Mouse (Mus musculus) adrenal gland, adult 8-10 months (tissue): ENCODE data around the gene Blzf1. TPM values are rescaled to one million over a fixed set of nuclear protein-coding genes. Genes with fewer than 3 reads are reported as not detected.
A peak's percentile ranks its signal among the peaks of the same experiment; 100 is the strongest.

Experiments used
- DNase-seq: peaks from one replicate; pipeline ENCODE4 v3.0.0; 2022
- total RNA-seq, 4 experiments: library from RNA; stranded (reverse); gene quantifications; 2 replicates each; pipeline ENCODE4 v1.2.4; 2022

Gene Blzf1
- total RNA-seq, 4 experiments from 2014 or later: 23.2 to 27.1 (median 24.6) TPM

DNA sequence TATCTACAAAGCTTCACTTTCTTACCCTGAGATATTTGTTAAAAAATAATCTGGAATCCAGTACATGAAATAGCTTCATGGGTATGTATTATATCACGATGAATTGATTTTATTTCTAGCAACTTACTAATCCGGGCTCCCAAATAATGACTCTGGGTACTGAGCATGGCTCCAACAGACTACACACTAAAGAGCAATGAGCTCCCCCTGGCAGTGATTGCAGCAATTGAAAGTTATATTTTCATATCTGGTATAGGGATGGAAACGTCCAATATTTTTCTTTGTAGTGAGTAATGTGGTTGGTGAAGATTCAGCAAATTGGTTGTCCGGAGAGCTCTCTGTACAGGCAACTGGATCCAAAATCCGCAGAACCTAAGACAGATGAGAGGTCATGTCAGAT, 15.2 kb downstream of the Blzf1 start:
- DNase-seq: no peak

DNA sequence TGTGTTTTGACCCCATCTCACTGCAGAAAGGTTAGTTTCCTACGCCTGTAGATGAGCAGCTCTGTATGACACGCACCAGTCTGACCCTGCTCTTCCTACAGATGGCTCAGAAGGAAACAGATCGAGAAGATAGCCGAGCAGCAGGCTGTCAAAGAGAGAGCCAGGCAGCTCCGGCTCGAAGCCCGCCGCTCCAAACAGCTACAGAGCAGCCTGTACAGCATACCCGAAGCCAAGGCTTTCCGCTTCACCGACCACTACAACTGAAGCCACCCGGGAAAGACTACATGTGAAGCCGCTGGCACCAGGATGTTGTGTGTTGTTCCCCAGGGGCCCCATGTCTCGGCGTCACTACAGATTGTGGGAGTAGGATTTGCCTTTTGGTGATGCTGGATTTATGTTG, 19.9 kb downstream of the Blzf1 start:
- no peak for DNase-seq

DNA sequence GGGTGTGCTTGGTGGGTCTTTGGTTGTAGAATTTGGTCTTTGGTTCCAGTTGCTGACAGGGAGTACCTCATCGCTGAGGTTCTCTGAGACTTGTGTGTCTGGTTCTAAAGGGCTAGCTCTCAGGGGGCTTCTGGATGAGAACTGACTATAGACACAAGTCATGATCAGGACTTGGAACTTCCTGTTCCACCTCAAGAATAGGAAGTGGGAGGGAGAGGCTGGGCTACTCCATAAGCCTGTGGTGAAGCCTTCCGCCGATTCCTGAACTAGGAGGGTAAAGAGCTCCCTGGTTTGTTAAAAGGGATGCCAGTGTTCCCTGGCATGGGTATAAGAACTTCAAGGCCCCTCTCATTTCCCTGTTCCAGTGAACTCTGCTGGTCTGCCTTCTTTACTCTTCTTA, 23.3 kb downstream of the Blzf1 start:
- no peak for DNase-seq

DNA sequence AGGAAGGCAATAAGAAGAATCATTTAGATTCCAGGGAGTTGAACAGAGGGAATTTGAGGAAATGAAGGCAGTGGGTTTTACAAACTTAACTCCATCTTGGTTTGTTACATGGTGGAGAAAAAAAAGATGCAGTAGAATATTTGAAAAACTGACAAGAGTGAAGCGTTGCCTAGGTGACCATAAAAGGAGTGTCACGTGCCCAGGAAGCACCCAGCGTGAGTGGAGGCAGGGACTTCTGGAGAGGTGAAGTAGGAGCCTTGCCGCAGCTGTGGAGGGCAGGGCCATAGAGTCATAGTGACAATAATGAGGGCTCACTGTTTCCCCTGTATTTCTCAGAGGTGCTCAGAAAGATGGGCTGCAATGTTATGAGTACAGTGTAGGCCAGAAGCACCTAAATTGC, 28.0 kb downstream of the Blzf1 start:
- no peak for DNase-seq

DNA sequence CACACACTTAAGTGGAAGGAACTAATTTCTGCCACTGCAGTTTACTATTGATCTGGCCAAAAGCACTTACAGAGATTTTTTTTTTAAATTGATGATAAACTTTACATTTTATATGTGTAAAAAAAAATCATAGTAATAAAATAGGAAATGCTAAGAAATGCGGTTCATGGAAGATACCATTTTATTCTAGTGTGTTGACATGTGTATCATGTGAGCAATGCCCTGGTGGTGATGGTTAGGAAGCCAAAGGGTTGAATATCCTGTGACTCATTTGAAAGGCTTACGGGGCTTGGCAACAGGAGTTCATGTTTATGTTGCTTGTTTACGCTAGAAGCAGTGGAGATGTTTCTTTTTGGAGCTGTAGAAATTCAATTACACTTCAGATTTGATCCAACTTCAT, 30.7 kb downstream of the Blzf1 start:
- DNase-seq: no peak

DNA sequence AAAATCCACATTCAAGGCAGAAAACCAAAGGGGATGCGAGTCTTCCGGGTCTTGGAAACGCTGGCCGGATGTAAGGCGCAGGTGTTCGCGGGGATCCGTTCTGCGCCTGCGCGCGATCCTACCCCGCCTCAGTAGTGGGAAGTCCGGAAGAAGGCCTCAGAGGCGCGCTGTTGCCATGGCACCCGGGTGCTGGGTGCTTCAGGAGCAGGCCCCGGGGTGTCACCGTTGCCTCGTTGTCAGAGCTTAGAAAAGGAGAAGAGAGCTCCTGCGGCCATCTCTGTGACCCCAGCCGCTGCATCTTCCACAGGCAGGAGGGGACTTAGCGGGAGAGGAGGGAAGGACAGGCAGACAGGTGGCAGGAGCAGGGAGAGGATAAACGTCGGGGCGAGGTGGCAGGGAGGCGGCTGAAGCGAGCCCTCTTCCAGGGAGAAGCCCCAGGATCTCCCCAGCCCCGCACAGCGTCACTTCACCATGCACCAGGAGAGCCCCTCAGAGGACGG, 31.8 kb downstream of the Blzf1 start, which contains the start of gene Ccdc181:
Gene Ccdc181 (plus strand): TSS at position 131 of the 500 bp plus-strand sequence.
- DNase-seq: peak; percentile 95

DNA sequence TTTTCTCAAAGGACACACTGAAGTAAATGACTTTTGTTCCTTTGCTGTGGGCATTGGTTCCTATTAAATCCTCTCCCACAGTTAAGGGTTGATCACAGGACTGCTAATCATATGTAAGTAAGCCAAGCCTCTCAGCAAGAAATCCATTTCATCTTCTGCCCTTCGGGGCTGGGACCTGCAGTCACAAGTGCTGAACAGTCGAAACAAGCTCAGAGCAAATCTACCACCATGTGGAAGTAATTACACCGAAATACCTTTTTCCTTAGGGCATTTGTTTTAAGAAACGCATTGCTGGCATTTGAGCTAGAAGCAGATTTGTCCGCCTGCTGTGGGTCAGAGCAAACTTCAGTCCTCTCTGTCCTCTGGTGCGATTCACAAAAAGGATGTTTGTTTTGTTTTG, 33.6 kb downstream of the Blzf1 start:
- DNase-seq: no peak

DNA sequence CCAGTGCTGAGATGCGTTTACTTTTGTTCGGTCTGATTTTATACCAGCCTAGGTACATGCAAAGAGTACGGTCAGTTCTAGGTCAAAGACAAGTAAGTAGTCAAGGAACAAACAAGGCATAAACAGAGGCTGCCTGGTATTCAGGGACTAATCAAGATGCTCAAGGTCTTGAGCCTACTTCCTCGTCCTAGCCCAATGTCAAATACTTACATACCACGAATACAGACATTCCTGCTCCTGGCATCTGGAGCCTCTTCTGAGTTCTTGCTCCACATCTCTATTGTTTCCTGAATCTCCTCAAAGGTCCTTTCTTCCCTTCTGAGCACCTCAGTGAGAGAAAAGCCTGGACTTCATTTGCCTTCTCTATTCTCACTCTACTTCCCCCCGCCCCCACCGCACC, 36.3 kb downstream of the Blzf1 start:
- no peak for DNase-seq

DNA sequence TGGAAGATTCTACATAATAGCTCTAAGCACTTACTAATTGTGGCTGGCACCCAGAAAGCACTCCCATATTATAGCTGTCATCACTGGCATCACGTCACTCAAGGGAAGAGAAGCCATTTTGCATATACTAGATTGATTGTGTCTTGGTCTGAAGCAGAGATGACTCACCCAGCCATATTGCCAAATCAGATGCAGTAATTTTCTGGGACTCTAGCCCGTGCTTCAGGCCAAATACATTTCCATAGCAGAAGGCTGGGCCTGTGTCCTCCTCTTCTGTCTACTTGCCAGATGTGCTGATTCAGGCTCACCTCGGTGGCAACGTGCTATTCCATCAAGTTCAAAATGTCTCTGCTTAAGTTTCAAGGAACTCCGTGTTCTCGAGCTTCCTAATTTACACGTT, 45.7 kb downstream of the Blzf1 start:
- peak; percentile 77 for DNase-seq

DNA sequence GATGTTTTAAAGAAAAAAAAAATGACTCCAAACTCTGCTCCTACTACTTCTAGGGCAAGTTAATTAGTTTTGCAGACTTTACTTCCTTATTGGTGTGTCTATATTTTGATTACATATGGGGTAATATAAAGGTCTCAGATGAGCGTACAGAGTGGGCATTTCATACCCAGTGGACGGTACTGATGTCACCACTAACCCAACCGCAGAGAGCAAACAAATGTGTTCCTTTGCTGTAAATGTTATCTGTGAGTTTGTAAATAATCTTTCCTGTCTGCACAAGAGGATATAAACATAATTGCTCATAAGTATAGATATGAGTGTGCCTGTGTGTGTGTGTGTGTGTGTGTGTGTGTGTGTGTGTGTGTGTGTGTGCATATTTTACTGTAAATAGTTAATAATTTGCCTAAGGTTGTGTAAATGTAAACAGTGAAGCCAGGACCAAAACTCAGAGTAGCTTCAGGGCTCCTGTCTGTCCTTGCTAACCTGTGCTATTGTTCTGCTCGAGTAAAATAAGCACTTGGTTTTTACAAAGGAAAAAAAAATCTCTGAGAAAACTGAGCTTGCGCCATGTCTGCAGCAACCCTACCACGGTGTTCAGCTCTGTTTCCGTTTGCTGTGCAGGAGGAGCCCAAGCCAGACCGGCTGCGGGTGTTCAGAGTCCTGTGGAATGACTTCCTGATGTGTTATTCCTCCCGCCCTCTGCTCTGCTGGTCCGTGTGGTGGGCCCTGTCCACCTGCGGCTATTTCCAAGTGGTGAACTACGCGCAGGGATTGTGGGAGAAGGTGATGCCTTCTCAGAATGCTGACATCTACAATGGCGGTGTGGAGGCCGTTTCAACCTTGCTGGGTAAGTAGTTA, 46.9 kb downstream of the Blzf1 start:
- no peak for DNase-seq

DNA sequence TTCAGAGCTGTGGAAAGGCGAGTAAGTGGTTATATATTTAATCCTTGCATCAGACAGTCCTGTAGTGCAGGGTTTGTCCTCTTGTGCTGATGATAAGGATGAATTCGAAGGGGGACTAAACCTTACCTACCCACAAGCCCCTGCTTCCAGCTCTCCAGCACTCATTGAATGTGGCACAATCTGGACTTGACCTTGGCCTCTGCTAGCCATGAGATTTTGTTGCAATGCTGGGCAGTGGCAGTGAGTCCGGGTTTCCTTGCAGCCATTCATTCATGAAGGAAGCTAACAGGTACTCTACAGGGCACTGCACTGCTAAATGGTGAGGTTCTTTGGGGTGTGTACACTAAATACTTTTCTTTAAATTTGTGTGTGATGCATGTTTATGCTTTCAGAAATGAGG, 52.5 kb downstream of the Blzf1 start:
- no peak for DNase-seq

DNA sequence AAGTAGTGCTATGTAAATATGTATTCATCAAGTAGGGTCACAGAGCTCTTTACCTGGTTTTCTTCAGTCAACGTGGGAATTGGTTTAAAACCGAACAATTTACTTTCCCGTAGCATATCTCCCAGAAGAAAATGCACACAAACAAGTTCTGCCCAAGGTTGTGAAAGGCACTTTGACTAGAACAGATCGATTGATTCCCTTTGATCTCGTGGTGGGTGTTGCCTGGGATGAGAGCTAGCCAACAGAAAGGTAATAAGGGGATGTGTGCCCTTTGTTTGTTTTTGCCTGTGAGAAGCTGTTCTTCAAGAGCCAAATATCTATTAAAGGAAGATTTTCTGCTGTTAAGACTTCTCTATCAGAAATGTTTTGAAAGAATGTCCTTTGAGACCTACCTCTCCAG, 54.7 kb downstream of the Blzf1 start:
- DNase-seq: no peak

DNA sequence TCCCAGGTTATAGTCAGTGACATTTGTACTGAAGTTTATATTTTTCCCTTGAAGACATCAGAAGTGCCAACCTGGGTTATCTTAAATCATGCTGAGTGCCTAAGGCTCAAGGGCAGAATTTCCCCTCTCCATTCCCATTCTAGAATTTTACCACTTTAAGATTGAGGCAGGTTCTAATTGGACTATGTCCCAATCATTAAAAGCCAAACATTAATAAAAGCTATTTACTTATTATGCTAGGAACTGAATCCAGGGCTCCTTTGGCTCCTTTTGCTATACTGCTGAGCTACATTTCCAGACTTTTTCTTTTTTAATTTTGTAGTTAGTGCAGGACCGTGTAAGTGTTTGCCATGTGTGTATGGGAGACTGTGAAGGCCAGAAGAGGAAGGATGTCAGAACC, 55.9 kb downstream of the Blzf1 start:
- no peak for DNase-seq

DNA sequence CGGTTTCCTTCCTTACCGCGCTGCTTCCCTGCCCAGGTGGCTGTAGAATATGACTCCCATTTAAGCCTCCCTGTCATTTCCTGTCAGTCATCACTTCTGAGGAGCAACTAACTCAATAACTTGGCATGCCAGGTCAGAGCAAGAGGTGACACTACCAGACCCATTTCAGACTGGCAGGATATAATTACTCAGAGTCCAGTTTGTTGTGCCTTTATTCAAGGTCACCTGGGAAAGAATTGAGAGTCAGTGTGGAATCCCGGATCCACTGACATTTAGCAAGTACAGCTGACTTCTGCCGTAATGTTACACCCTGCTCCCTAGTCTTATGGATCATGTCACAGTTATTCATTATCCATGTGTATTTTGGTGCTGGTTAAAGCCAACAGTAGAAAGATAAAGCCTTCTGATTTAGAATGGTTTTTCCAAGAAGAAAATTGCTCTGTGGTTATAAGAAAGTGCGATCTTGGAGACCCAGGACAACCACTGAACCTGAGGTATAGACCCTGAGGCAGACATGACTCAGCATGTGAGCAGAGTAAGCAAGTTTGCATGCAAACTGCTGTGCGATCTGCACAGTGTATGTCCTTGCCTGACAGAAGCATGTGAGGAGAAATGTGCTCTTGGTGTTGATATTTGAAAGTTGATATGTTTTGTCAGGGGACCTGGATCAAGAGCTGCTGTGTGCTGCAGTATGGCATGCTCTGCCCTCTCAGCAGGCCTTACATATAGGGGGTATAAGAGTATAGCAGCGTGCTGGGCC, 56.7 kb downstream of the Blzf1 start:
- no peak for DNase-seq

DNA sequence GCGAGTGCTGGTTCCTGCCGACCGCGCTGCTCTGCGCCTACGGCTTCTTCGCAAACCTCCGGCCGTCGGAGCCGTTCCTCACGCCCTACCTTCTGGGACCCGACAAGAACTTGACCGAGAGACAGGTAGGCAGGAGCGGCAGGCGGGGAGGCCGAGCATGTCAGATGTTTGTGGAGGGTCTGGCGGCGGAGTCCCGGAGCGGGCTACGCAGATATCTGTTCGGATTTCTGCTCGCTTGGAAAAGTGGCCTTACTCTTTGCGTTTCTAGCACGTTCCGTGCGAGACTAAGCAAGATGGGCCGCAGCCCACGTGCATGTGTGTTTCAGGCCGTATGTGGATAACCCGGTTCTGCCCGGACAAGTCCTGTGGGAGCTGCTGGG, 58.0 kb downstream of the Blzf1 start:
- DNase-seq: peak; percentile 28

DNA sequence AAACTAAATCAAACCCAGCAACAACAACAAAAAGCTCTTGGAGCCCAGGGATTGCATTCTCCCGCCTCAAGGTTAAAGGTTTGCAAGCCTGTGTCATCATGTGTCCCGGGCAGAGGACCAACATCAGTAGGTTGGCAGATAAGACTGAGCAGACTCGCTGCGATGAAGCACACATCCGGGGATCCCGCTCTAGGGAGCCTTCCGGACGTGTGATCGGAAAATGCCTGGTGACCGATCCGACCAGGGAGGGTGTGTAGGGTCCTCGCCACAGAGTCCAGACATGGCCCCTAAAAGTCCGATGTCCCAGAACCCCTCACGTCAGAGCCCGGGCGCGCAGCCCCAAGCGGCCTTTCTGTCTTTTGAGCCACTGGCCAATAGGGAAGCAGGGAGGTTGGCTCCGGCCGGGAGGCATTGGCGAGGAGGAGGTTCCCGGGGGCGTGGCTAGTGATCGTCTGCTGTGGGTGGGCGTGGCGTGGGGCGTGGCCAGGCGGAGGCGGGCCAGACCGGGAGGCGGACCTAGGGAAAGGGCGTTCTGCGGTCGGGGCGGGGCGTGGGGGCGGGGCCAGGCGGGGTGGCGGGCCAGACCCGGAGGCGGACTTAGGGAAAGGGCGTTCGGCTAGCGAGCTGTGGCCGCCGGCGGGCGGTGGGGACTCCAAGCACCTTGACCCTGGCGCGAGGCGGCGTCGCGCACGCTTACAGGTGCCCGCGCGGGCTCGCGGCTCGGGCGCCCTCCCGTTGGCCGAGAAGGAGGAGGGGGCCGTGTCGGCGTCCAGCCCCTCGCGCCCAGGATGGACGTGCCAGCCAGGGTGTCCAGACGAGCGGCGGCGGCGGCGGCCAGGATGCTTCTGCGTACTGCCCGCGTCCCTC, 58.6 kb downstream of the Blzf1 start, which contains the start of gene Slc19a2:
Gene Slc19a2 (plus strand): TSS at position 582 of the 867 bp plus-strand sequence.
- peak; percentile 97 for DNase-seq

DNA sequence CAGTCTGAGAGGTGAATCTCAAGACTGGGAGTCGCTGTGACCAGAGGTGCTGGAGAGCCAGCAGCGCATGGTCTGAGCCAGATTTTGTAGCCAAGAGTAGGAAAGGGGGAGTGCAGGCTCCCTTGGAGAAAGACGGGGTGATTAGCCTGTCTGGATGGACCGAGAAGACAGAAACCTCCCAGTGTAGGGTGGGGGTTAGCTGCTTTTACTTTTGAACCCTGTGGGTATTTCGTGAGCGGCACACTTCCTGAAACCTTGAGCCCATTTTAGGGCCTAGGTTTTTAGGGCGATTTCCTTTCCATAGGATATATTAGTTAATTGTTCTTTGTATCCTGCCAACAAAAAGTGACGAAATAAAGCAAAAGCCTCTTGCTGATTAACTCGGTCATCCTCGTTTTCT, 59.3 kb downstream of the Blzf1 start:
- no peak for DNase-seq

DNA sequence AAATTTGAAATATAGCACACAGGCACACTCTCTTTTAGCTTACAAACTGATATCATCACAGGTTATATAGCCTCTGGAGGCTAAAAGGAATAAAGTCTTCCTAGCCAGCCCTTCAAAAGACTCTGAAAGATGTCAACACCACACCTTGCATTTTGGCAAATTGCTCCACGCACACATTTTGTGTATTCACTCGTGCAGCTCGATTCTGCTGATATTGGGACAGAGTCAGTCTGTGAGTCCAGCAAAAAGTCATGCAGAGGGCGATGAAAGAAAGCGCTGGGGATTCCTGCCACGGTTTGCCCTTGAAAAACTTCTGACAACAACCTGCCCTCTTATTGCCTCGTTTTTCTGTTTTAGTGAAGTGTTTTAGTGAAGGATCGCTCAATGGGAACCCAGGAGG, 59.8 kb downstream of the Blzf1 start:
- no peak for DNase-seq

DNA sequence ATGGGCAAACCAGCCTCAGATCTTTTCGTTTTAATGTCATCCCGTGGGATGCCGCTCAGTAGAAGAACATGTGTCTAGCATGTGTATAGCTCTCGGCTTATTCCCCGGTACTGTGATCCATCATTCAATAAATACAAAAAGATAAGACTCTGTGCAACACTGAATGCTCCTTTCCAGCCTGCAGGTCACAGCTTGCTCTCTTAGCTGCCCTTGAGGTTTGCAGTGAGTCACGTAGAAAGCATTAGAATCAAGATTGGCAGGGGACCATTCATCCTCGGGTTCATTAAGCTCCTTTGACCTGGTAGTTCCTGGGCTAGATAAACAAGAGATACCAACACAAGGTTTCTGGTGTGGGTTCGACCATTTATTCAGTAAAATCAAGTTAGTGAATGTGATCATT, 64.5 kb downstream of the Blzf1 start:
- DNase-seq: peak; percentile 44

DNA sequence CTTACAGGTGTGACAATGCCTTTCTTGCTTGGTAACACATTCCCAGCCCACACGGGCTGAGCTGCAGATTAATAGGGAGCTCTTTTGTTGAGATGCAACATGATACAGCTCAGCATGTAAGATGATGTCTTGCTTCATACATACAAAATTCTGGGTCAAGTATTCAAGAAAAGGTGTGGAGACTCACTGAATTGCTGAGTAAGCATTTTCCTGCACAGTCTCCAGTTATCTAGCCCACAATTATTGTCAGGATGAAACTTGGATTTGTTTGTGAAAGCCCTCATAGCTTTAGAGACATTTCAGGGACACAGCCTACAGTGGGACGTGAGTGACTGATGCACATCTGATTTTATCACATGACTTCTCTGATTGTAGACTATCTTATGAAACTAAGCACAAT, 65.8 kb downstream of the Blzf1 start:
- DNase-seq: no peak
